Mouse (Mus musculus) liver, adult 10 weeks (tissue): Measurements from ENCODE around the gene Gm21616. TPM values are rescaled to one million over a fixed set of nuclear protein-coding genes. Genes with fewer than 3 reads are reported as not detected.

Experiments used
- polyA plus RNA-seq: library from polyadenylated mRNA; stranded (reverse); fragments of 350-450 nt; fragmentation: Illumina TruSeq; extraction: RNeasy Lipid Tissue Mini Kit (QIAGEN cat#74804); gene quantifications from one replicate; pipeline ENCODE4 v1.2.3, GENCODE M21; 2014; ENCODE audit warnings: low read depth, low replicate concordance

Gm21616 gene
- polyA plus RNA-seq, result not detected

GRCm38 (mm10) chrX:125435242-125435641, at the start of gene Gm21616:
Gene Gm21616, plus strand, starts transcription at chrX:125435542.

